Mouse (Mus musculus) ES-E14 (cell line): ENCODE measurements at regions not wholly inside any gene's neighbourhood (a gene's known extent, or its start where the extent isn't known, plus 50 kb on each side); places are given as distances from the start of the nearest gene placed in this dataset.

Experiments used
- CHD2 ChIP-seq: IDR thresholded peaks from 2 replicates; pipeline ENCODE4 v1.6.1; 2014; ENCODE audit warnings: mild to moderate bottlenecking, low read depth, low read length, inconsistent platforms
- HCFC1 ChIP-seq: IDR thresholded peaks from 2 replicates; pipeline ENCODE4 v1.6.1; 2012; ENCODE audit warnings: low read length, inconsistent platforms, borderline replicate concordance; ENCODE audit not compliant: insufficient read depth
- MAFK ChIP-seq: IDR thresholded peaks from 2 replicates; pipeline ENCODE4 v1.6.1; 2014; ENCODE audit warnings: mild to moderate bottlenecking, low read depth, low read length, inconsistent platforms; ENCODE audit not compliant: insufficient read depth
- ZC3H11A ChIP-seq: IDR thresholded peaks from 2 replicates; pipeline ENCODE4 v1.6.1; 2012; ENCODE audit warnings: low read depth, mild to moderate bottlenecking, inconsistent platforms, low read length, borderline replicate concordance

- TF ChIP-seq CHD2, result no peak
- no peak for TF ChIP-seq HCFC1
- no peak for TF ChIP-seq MAFK
- no peak for TF ChIP-seq ZC3H11A
Measured at GRCm38 (mm10) chr10:95004065-95004763, 59.6 kb upstream of the Plxnc1 start.
